Mouse (Mus musculus) kidney, adult 18-20 months (tissue): ENCODE measurements at regions not wholly inside any gene's neighbourhood (a gene's known extent, or its start where the extent isn't known, plus 50 kb on each side); places are given as distances from the start of the nearest gene placed in this dataset.
"Not testable (repeated sequence)": the region's sequence is repeated elsewhere in the genome, so short reads cannot be mapped to it uniquely, and the experiment has no call there.

Source experiments
- DNase-seq: peaks from one replicate; pipeline ENCODE4 v3.0.0; 2021

DNA sequence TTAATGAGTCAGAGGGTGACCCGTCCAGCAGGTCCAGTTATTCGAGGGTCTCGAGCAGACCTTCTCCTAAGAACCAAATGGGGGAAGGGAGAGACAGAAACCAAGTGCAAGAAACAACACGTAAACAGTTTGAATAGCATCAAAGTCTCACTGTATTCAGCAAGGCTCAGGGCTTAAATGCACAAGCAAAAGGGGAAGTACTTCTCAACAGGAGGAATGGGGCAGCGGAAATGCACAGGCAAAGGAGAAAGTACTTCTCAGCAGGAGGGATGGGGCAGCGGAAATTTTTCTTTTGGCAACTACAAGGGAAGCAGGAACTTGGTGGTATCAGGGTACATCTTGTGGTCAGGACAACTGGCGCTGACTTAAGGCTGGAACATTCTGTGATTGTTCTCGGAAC, 330.6 kb downstream of the 9430069I07Rik start:
- DNase-seq: not testable (repeated sequence)

DNA sequence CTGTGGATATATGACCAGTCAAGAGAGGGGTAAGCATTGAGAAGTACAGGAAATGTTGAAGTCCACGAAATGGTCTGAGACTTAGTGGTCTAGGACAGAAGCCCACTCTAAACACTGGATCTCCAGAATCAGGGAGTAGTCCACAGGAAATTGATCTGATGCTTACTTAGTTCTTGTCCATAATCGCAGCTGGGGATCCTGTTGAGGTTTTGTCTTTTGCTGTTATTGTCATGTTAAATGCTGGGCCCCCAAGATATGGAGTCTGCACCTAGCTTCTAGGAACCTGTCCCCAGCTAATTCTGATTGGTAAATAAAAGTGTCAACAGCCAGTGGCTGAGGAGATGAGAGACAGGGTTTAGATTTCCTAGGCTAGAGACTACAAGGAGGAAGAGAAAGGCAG, 332.3 kb downstream of the 9430069I07Rik start:
- DNase-seq: no peak

DNA sequence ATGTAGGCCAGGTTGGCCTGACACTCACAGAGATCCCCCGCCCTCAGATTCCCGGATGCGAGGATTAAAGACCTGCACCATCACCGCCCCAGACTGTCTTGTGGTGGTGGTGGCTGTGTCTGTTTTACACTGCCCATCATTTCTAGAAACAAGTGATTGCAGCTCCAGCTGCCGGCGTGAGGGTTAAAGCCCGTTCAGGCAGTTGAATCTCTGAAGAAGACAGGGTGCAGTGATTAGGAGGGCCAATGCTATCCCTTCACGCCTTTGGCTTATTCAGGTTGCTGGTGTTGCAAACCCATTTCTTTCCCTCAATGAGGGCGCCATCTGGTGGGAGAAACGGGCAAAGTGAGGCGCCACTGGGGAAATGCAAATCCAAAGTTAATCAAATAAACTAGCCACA, 335.8 kb downstream of the 9430069I07Rik start:
- DNase-seq: peak; percentile 80

DNA sequence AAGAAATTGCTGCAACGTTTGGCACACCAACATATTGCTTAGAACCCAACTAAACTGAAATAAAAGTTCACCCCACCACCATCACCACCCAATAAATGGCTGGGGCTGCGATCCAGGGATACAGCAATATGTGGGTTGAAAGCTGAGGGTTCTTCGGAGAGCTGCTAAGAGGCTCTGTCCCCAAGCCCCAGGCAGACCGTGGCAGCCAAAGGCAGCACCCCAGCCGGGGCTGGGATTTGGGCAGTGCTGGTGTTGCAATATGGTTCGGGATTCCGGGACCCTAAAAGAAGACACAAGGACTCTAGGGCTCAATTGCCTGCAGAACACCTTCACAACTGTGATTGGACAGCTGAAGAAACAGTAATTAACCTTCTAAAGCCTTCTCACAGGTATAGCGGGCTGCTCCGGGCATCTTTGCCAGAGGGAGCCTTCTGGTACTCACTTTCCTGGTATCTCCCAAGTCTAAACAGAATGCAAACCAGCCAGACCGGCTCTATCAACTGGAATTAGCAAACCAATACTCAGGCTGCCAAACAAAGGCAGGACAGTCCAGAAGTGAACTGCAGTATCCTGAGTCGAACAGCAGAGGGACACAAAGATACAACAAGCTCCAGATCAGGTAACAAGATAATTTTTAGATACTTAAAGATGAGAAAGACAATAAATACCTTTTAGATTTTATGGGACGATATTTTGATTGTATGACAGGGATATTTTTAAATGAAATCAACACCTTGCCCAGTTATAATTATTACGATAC, 341.1 kb downstream of the 9430069I07Rik start:
- DNase-seq: peak; percentile 13

DNA sequence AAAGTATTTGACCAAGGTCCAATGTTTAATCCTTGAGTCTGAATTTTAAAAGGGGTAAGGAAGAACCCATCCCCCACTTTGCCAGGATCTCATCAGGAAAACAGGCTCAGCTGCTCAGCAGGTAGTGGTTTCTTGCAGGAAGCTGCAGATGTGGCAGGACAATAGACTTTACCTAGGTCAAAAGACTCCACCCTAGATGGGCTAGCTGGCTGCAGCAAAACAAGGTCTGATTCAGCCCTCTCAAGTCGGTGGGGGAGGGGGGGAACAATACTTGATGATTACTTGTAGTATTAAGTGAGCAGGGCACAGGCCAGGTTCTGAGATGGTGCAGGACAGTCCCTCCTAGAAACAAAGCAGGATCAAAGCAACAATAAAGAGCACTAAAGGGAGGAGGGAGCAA, 349.1 kb downstream of the 9430069I07Rik start:
- DNase-seq: no peak

DNA sequence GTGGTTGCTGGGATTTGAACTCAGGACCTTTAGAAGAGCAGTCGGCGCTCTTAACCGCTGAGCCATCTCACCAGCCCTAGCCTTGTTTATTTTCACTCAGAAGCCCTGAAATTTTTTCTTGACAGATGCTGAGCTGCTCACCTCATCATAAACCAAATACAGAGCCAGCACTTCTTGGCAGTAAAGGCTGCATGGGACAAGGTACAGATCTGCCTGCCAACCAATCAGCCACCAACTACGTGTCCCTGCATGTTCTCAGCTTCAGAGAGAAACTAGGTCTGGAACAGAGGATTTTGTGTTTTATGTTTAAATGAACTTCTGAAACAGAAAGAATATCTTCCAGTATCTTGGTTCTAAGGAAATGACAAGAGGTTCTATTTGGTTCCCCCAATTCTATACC, 365.3 kb downstream of the 9430069I07Rik start:
- DNase-seq: no peak

DNA sequence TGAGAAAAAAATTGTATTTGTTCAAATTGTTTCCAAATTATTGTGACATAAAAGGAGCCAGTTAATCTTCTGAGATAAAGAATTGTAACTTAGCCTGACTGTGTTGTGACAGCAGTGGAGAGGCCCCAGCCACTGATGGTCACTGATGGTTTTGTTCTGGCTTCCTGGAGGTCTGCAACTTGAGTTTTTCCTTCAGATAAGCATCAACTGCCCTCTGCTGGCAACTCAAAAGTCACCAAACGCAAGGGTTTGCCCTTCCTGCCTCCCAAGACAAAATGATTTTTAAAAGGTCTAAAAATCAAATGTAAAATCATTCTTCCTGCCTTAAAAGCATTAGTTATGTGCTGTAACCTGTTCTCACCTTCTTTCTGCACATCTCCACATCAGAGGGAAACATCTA, 382.6 kb downstream of the 9430069I07Rik start:
- peak; percentile 6 for DNase-seq

DNA sequence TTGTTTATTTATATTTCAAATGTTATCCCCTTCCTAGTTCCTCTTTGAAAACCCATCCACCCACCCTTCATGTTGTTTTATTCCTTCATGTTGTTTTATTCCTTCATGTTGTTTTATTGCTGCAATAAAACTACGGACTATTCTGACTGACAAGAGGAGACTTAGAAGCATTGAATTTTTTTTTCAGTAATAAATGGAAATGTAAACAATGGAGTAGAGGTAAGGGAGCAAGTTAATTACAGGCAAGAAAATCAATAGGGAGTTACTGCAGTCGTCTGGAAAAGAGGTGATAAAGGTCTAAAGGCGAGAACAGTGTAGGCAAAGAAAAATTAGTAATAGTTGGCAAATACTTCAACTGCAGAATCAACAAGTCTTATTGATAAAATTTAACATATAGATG, 384.2 kb downstream of the 9430069I07Rik start:
- DNase-seq: no peak

- no peak for DNase-seq
Observed at GRCm38 (mm10) chr15:33969409-33969808, 388.3 kb downstream of the 9430069I07Rik start.

GRCm38 (mm10) chr15:33935013-33935664, 422.5 kb downstream of the 9430069I07Rik start:
- DNase-seq: no peak

- no peak for DNase-seq
Observed at GRCm38 (mm10) chr15:33926446-33926845, 431.2 kb downstream of the 9430069I07Rik start.

DNA sequence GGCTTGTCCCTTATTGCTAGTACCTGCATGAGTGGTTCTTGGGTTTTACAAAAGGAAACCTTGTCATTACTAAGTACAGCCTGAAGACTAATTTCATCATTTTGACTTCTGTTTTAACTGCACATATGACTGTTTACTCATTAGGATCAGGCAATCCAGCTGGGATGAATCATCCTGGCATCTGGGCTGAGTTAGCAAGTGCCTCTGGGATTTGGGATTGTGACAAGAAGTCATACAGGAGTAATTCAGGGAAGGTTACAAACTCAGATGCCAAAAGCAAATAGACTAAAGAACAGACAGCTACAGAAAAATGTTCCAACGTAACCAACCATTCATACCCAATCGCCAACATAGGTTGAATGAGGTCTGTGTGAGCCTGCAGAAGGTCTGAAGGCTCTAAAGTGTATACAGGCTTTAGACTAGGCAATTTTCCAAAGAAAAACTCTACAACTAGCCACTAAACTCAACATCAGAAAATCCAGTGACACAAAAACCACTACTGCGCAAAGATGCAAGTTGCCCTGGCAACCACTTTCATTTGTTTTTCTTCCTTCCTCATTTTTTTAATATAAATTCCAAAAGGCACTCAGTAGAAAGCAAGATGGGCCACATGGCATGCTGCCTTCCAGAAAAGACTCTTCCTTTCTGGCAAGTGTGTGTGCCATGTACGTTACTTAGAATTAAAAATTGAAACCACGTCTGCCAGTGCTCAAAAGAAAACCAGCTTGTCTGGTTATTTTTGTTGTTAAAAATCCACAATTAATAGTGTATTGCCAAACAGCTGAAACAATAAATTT, 433.4 kb downstream of the 9430069I07Rik start:
- DNase-seq: no peak

DNA sequence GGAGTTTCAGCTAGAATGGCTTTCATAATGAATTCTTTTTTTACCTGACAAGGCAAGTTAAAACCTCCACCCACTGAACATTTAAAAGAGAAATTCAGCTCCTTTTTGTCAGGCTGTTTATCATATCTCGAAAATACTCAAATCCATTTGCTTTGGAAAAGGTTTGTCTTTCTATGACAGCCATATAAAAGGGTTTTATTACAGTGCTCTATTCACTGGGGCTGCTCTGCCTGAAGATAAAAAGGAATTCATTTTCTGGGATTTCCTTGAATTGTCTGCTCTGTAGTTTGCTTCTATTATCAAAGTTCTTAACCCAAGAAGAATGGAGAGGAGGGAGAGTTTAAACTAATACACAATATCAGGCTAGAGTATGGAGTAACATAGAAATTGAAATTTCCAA, 442.8 kb downstream of the 9430069I07Rik start:
- DNase-seq: no peak

DNA sequence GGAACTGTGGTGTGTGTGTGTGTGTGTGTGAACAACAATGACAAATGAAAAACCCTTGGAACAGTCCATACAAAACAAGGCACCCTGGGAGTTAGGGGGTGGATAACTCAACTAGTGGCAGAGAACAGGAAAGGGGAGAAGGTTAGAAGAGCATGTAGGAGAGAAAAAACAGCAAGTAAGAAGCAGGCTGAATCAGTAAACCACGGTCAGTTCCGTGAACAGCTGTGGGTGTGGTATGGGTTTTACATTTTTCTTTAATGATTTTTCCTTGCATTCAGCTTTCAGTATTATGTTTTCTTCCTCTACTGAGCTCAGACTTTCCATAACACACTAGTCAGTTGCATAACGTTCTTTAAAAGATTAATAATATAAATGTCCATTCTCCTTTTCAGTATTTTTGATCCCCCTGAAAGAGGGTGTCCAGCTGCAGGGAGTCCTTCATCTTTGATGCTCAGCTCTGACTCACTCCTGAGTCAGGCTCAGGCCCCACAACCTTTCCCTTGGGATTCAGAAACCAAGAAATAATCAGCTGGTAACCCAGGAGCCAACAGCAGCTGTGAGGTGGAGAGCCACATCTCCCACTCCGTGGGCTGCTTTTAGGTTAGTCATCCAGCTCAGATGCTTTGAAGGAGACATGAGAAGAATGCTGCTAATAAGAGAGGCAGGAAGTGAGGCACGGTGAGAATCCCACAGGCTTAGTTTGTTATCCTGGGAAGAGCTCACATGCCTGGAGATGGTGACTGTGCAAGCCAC, 450.8 kb downstream of the 9430069I07Rik start:
- DNase-seq: no peak

GRCm38 (mm10) chr15:33896076-33896475, 461.6 kb downstream of the 9430069I07Rik start:
- no peak for DNase-seq

- no peak for DNase-seq
Observed at GRCm38 (mm10) chr15:33890606-33891005, 467.1 kb downstream of the 9430069I07Rik start.

- DNase-seq: no peak
Observed at GRCm38 (mm10) chr15:33888865-33889368, 468.8 kb downstream of the 9430069I07Rik start.

GRCm38 (mm10) chr15:33862224-33862752, 495.4 kb downstream of the 9430069I07Rik start:
- DNase-seq: no peak

GRCm38 (mm10) chr15:33825435-33826088, 532.1 kb downstream of the 9430069I07Rik start:
- DNase-seq: no peak

- DNase-seq: no peak
Observed at GRCm38 (mm10) chr15:33824826-33825225, 532.8 kb downstream of the 9430069I07Rik start.

DNA sequence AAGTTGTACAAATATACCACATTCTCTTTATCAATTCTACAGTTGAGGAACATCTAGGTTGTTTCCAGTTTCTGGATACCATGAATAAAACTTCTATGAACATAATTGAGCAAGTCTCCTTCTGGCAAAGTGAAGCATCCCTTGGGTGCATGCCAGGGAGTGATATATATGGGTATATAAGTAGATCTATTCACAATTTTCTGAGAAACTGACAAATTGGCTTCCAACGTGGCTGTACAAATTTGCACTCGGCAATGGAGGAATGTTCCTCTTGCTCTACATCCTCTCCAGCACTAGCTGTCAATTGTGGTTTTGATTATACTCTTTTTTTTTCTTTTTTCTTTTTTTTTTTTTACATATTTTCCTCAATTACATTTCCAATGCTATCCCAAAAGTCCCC, 576.7 kb downstream of the 9430069I07Rik start:
- no peak for DNase-seq

DNA sequence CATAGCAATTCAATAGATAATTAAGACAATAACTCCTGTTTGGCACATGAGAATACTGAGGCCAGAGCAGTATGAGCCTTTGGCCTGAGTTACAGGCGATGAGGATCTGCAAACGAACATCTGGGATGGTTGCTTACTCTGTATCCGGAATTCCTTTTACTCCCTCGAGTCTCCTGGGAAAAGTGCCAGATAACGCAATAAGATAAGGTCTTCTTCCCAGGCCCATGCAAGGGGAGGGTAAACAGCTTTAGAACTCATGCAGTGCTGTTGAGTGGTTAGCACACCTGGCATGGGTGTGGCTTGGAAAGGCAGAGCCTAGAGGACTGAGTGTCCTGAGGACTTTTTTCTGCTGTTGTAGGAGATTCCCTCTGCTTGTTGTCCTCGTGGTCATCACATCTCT, 598.2 kb downstream of the 9430069I07Rik start:
- DNase-seq: no peak
